Mouse (Mus musculus) gastrocnemius, adult 8-10 months (tissue): ENCODE data around the gene Hesx1. TPM values are rescaled to one million over a fixed set of nuclear protein-coding genes. Genes with fewer than 3 reads are reported as not detected.
"Not testable (repeated sequence)": the region's sequence is repeated elsewhere in the genome, so short reads cannot be mapped to it uniquely, and the experiment has no call there.

Experiments used
- DNase-seq, 2 experiments: peaks; one replicate each; pipeline ENCODE4 v3.0.0; 2022; ENCODE audit warnings: low spot score in 2 of 2
- total RNA-seq, 4 experiments: library from RNA; stranded (reverse); gene quantifications; 2 replicates each; pipeline ENCODE4 v1.2.4; 2022

The Hesx1 gene
- not detected for total RNA-seq

GRCm38 (mm10) chr14:26994211-26994741 is at the start of gene Hesx1:
TSS of gene Hesx1 (plus strand) at chr14:26994416.
- DNase-seq = peak in 1 of 2 experiments; percentile 5

- not testable (repeated sequence) for DNase-seq
Measured at GRCm38 (mm10) chr14:26956139-26956538, 38.1 kb upstream of the Hesx1 start.

GRCm38 (mm10) chr14:26960518-26960917 is 33.7 kb upstream of the Hesx1 start:
- no peak for DNase-seq

GRCm38 (mm10) chr14:26969164-26969563 is 25.1 kb upstream of the Hesx1 start:
- no peak for DNase-seq

- DNase-seq = no peak
Measured at GRCm38 (mm10) chr14:26969856-26970407, 24.3 kb upstream of the Hesx1 start.

GRCm38 (mm10) chr14:26970439-26970932 is 23.7 kb upstream of the Hesx1 start:
- peak; percentile 89 to 92 for DNase-seq

- DNase-seq = no peak
Measured at GRCm38 (mm10) chr14:26971106-26971789, 23.0 kb upstream of the Hesx1 start, which contains the start of gene Appl1. TSS of gene Appl1 (minus strand) at chr14:26971232.

GRCm38 (mm10) chr14:26973089-26973488 is 21.1 kb upstream of the Hesx1 start:
- DNase-seq = no peak

- DNase-seq = no peak
Measured at GRCm38 (mm10) chr14:26975490-26975889, 18.7 kb upstream of the Hesx1 start.

- DNase-seq = no peak
Measured at GRCm38 (mm10) chr14:26976212-26976611, 18.0 kb upstream of the Hesx1 start.

- DNase-seq = no peak
Measured at GRCm38 (mm10) chr14:26977500-26977899, 16.7 kb upstream of the Hesx1 start.

GRCm38 (mm10) chr14:26979808-26980207 is 14.4 kb upstream of the Hesx1 start:
- DNase-seq = no peak

GRCm38 (mm10) chr14:26981021-26981420 is 13.2 kb upstream of the Hesx1 start:
- no peak for DNase-seq

- no peak for DNase-seq
Measured at GRCm38 (mm10) chr14:26981494-26982149, 12.6 kb upstream of the Hesx1 start.

- DNase-seq = no peak
Measured at GRCm38 (mm10) chr14:26982150-26982530, 12.1 kb upstream of the Hesx1 start.

GRCm38 (mm10) chr14:26988694-26989093 is 5.5 kb upstream of the Hesx1 start:
- no peak for DNase-seq

GRCm38 (mm10) chr14:26991622-26992021 is 2.6 kb upstream of the Hesx1 start:
- no peak for DNase-seq

GRCm38 (mm10) chr14:26993427-26993826 is 789 bp upstream of the Hesx1 start:
- no peak for DNase-seq

- no peak for DNase-seq
Measured at GRCm38 (mm10) chr14:26996257-26996656, 2.0 kb downstream of the Hesx1 start.

GRCm38 (mm10) chr14:27000386-27000785 is 6.2 kb downstream of the Hesx1 start:
- no peak for DNase-seq

- DNase-seq = no peak
Measured at GRCm38 (mm10) chr14:27004906-27005305, 10.7 kb downstream of the Hesx1 start.

- no peak for DNase-seq
Measured at GRCm38 (mm10) chr14:27005937-27006336, 11.7 kb downstream of the Hesx1 start.
